Mouse (Mus musculus): ENCODE results near the gene Commd2.

Gene Commd2

DNA sequence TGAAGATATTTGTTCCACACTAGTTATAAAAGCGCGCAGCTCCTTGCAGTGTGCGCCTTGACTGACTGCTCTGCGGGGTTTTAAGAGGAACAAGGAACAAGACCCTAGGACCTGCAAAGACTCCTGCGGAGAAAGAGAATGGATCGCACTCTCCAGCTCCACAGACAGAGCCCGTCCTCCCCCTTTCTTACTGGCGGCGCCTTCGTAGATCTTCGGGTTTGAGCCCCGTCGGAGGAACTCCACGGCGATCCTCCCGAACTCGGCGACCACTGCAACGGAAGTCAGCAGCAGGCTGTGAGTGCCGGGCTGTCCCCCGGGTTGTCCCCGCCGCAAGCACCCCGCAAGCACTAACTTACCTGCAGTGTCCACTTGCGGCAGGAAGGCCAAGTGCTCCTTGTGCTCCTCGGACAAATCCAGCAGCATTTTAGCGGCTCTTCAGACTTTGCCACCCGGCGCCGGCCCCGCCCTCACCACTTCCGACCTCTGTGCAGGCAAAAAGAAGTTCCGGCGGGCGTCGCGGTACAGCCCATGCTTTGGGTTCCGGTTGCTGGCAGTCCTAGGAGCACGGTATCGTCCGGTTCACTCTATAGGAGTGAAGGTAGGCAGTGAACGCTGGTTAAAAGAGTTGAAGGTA is at the start of gene Commd2:
Commd2 (minus strand) TSS at position 485 of the 634 bp plus-strand sequence.
- peak; percentile 92 to 94 for DNase-seq (ENCODE audit: low spot score in 2 of 2)

GRCm38 (mm10) chr3:57696779-57697178 is 45.3 kb upstream of the Commd2 start:
- DNase-seq (ENCODE audit: low spot score in 2 of 2) = no peak

DNA sequence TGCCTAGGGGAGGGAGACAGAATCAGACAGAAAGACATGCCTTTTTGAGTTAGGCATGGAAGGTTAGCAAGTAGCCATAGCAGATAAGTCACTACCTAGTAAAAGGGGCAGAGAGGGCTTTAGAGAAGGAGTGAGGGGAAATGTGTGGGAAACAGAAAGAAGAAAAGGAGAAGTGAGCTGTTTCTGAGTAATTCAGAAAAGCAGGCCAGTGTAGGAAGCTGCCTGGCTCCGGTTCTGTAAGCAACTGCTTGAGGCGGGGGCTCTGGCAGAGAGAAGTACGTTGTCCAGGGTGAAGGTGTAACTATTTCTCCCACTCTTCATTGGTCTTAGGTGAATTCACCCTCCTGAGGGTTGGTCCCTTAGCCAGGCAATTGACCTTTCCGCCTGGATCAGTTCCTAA is 44.7 kb upstream of the Commd2 start:
- DNase-seq (ENCODE audit: low spot score in 2 of 2) = no peak

DNA sequence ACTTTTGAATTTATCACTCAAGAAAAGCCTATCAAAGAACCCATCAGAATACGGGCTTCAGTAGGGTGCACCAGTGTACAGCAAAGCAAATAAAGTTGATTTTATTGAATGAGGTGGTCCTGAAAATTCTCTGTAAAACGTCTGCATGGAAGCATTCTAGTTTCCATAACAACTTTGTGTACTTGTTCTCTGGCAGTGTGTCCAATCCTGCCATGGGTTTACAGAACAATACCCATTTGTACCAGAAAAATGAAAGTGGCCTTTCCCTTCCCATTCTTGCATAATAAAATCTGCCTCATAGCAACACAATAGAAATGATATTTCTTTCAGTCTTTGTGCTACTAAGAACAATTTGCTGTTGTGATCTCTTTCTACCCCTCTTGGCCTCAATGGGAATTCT is 41.2 kb upstream of the Commd2 start, which contains the start of gene Ankub1:
Ankub1 (minus strand) TSS at position 81 of the 400 bp plus-strand sequence.
- DNase-seq (ENCODE audit: low spot score in 2 of 2) = no peak

DNA sequence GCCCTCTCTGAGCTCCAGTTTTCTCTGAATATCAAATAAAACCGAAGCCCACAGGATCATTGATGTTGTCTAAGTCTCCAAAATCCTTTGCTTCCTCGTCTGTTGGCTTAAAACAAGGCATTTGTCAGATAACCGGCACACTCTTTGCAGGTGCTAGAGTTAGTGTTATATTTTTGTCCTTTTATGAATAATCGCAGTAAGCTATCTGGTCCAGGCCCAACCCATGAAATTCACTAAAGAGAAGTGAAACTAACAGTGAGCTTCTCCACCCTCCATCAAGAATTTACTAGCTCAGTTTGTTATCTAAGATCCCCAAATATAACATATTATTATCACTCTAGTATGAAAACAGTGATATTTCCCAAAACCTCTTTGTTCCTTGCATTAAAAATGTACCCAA is 40.3 kb upstream of the Commd2 start:
- DNase-seq (ENCODE audit: low spot score in 2 of 2) = no peak

GRCm38 (mm10) chr3:57677786-57678185 is 26.3 kb upstream of the Commd2 start:
- no peak for DNase-seq (ENCODE audit: low spot score in 2 of 2)

GRCm38 (mm10) chr3:57674075-57674474 is 22.6 kb upstream of the Commd2 start:
- DNase-seq (ENCODE audit: low spot score in 2 of 2) = no peak

DNA sequence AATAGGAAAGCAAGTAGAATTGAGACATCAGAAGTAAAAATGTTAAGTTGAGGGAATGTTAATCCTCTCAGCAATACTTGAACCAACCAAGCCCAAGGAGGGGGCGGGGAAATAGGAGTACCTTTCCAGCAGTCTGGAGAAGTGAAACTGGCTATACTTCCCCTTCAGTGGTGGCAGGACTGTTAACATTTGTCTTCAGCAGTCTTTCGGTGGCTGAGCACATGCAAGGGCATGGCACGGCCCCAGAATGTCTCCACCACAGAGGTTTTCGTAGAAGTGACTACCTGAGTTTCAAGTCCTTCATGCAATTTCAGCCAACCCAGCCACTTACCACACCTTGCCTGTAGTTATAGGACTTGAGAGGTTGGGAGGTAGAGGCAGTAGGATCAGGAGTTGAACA is 22.1 kb upstream of the Commd2 start:
- no peak for DNase-seq (ENCODE audit: low spot score in 2 of 2)

DNA sequence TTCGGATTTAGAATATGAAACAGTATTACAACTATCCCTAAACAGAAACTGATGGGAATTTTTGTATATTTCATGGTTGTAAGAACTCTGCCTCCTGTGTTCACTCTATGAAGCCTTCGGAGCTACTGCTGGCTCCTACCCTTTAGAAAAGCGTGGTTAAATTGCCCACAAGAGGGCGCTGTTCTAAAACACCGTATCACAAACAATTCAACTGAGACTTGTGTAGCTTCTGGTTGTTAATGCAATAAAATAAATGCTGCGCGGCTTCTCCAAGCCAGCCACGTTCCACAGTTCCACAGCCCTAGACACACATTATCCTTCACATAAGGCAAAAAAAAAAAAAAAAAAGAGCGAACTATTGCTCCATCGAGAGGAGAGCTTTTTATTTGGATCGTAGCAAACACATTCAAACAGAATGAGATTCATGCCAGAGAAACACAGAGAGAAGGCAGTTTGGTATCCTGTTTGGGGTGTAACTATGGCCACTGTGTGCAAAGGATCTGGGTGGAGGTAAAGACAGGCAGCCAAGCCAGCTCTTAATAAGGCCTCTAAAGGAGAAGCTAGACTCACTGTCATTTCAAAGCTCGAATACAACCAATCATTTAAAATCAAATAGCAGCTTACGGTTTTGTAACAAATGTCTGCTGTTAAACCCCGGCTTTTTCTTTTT is 15.7 kb upstream of the Commd2 start:
- peak; percentile 67 to 89 for DNase-seq (ENCODE audit: low spot score in 2 of 2)

GRCm38 (mm10) chr3:57665880-57666279 is 14.4 kb upstream of the Commd2 start:
- DNase-seq (ENCODE audit: low spot score in 2 of 2) = no peak

DNA sequence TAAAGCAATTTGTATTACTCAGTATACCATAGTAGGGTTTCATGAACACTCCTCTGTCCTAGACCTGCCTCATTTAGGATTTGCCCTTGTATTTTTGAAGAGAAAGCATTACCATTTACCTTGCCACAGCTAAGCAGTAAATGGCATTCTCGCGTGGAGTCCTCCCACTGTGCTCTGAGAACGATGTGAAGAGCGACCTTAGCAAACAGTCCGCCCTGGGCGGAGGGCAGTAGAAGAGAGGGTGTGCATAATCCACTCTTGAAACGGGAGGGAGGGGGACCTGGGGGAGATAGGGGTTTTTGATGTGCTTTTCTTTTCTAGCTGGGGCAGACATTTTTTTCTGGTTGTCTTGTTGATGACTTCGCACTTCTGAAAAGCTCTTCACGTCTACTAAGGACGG is 13.2 kb upstream of the Commd2 start:
- DNase-seq (ENCODE audit: low spot score in 2 of 2) = no peak

DNA sequence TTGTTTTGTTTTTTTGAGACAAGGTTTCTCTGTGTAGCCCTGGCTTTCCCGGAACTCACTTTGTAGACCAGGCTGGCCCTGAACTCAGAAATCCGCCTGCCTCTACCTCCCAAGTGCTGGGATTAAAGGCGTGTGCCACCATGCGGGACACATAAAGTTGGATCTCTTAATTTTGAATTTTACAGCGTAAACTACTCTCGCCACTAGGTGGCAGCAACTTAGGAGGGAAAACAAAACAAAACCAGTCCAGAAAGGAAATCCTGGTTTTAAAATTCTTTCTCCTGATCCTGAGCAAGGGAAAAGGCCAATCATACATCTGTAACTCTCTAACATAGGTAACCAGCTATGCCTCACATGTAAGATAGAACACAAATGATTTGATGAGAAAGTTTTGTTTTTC is 12.2 kb upstream of the Commd2 start:
- DNase-seq (ENCODE audit: low spot score in 2 of 2) = peak; percentile 23 to 39

DNA sequence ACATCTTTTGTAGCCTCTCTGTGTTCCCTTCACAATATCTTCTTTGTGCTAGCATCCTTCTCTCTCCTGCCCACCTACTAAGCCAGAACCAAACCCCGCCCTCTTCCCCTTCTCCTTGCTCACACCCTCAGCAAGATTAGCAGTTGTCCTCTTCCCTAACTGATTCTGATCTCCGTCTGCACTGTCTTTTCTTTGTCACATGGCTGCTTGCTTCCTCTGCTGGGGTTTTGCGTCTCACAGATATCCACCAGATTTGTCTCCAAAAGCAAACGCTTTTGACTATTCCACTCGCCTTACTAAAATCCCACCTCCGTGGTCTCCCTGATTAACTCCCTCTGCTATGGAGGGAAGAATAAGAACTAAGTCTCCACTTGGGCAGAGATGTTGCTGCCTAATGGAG is 7.1 kb upstream of the Commd2 start:
- no peak for DNase-seq (ENCODE audit: low spot score in 2 of 2)

- DNase-seq (ENCODE audit: low spot score in 2 of 2) = no peak
These were observed 2.1 kb upstream of the Commd2 start for GRCm38 (mm10) chr3:57653646-57654045.

- no peak for DNase-seq (ENCODE audit: low spot score in 2 of 2)
These were observed 970 bp upstream of the Commd2 start for GRCm38 (mm10) chr3:57652485-57652884.

- no peak for DNase-seq (ENCODE audit: low spot score in 2 of 2)
These were observed 347 bp upstream of the Commd2 start for GRCm38 (mm10) chr3:57651865-57652259.

DNA sequence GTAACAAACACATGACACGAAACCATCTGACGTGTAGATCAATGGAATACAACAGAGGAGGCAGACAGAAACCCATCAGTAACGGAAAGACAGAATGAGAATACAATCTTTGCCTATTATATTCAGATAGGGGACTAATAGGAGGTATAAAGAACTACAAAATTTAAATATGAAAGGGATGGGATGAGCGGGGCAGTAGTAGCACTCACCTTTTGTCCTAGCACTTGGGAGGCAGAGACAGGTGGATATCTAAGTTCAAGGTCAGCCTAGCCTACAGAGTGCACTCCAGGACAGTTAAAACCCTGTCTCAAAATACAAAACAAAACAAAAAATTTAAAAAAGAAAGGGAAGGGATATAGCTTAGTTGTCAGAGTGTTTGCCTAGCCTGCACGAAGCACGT is 8.3 kb downstream of the Commd2 start:
- DNase-seq (ENCODE audit: low spot score in 2 of 2) = no peak

DNA sequence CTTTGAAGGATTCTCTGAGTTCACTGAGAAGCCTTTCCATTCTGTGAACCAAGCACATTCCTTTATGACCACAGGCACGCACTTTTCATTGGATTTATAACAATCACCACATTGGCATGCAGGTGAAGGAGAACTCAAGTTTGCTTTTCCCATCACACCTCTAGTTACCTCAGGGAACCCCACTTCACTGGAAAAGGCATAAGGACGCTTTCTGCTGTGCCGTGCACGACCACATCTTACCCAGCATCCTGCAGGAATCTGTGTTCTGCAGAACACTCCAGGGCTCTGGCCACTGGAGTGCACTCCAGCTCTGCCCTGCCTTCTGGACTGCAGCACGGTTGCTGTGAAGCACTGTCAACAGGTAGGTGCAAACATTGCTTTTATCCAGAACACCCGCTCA is 13.9 kb downstream of the Commd2 start:
- no peak for DNase-seq (ENCODE audit: low spot score in 2 of 2)

- DNase-seq (ENCODE audit: low spot score in 2 of 2) = peak; percentile 12 to 56
These were observed 16.6 kb downstream of the Commd2 start for GRCm38 (mm10) chr3:57634763-57635487.

- no peak for DNase-seq (ENCODE audit: low spot score in 2 of 2)
These were observed 24.5 kb downstream of the Commd2 start for GRCm38 (mm10) chr3:57626954-57627513.

DNA sequence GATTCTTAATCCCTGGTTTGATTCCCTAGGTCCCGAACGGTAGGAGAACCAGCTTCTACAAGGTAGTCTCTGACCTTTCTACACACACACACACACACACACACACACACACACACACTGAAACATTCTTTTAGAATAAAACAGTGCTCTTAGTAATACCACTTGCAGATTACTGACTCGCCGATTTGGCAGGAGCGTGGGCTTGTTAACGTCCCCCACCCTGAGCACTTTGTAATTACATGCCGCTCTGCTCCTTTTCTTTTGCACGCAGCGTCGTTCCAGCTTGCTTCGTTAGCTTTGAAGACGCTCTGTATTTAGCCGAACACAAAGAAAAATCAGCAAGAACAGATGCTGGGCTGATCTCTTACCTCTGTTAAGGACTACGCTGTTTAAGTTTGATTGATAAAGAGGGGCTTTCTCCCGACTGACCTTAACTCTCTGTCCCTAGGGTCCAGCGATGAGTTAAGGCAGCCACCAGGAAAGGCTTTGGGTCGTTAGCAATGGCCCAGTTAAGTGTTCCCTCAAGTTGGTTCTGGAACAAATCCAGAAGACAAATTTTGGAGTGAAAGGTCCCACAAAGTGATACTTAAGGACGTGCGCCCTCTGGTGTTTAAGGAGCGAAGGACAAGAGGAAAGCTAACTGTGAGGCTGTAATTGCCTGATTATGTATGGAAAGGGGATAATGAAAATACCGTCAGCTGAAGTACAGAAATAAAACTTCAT is 26.1 kb downstream of the Commd2 start:
- DNase-seq (ENCODE audit: low spot score in 2 of 2) = peak; percentile 68 to 81

- no peak for DNase-seq (ENCODE audit: low spot score in 2 of 2)
These were observed 31.8 kb downstream of the Commd2 start for GRCm38 (mm10) chr3:57619718-57620117.

Data from frontal cortex, postnatal 36 days (tissue).